Mouse (Mus musculus) adrenal gland, adult 8-10 months (tissue): ENCODE measurements at regions not wholly inside any gene's neighbourhood (a gene's known extent, or its start where the extent isn't known, plus 50 kb on each side); places are given as distances from the start of the nearest gene placed in this dataset.
"Not testable (repeated sequence)": the region's sequence is repeated elsewhere in the genome, so short reads cannot be mapped to it uniquely, and the experiment has no call there.

Experiments
- DNase-seq: peaks from one replicate; pipeline ENCODE4 v3.0.0; 2022

DNA sequence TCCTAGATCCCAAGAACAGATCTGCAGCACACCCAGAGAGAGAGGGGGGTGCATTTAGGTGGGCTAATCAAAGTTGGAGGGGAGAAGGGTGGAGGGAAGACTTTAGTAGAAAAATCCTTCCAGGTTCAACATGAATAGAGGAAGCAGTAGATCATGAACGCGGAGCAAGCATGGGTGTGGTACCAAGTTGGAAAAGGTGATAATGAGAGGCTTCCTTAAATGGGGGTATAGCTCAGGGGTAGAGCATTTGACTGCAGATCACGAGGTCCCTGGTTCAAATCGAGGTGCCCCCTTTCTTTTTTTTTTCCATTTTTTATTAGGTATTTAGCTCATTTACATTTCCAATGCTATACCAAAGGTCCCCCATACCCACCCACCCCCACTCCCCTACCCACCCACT lies 54.0 kb upstream of the Krba1 start:
- DNase-seq: not testable (repeated sequence)

DNA sequence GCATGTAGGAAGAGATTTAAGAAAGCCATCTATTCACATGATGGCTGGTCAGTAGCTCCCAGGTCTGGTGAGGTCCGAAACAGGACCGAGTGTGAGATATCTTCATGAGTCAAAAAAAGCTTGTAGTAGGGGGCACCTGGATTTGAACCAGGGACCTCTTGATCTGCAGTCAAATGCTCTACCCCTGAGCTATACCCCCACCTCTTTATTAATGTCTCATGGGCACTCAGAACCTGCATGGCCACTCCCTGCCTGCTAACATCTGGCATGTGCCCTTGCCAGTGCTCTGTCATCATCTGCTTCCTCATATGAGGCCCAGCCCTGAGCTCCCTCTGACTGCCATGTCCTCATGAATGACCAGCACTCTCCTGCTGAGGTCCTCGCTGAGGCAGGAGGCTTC lies 58.4 kb upstream of the Krba1 start:
- DNase-seq: not testable (repeated sequence)

DNA sequence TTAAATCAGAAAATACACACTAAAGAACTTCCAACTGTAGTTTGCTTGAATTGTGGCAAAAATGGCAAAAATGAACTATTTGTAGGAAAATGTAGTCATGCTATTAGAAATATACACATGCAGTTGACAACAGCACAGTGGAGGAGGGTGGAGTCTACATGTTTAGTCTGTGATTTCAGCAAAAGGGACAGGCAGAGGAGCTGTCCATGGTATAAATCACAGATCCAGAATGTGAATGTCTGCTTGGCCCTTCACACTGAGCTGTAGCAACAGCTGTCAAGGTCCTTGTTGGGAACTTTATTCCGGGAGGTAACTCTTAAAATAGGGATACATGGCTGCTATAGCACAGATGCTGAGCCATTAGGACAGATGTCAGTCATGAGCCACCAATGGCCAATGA lies 107.4 kb upstream of the Krba1 start:
- no peak for DNase-seq

DNA sequence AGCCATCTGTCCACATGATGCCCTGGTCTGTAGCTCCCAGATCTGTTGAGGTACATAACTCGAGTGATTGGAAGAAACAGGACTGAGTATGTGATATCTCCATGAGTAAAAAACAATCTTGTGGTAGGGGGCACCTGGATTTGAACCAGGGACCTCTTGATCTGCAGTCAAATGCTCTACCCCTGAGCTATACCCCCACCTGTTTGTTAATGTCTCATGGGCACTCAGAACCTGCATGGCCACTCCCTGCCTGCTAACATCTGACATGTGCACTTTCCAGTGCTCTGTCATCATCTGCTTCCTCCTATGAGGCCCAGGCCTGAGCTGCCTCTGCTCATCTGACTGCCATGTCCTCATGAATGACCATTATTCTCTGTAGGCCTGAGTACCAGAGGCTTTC lies 115.7 kb upstream of the Krba1 start:
- not testable (repeated sequence) for DNase-seq

DNA sequence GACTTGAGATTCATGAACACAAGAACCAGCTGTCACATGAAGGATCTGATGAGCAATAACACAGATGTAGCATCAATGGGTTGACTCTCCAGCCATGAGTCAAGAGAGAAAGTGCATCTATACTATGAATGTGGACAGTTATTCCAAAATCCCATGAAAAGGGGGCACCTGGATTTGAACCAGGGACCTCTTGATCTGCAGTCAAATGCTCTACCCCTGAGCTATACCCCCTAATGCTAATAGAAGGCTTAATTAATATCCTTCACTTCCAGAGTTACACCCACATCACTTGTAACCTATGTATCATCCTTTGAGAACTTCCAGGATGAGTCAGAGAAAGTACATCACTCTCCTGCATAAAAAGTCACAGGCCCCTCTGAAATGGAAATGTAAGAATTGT lies 133.8 kb upstream of the Krba1 start:
- DNase-seq: not testable (repeated sequence)

DNA sequence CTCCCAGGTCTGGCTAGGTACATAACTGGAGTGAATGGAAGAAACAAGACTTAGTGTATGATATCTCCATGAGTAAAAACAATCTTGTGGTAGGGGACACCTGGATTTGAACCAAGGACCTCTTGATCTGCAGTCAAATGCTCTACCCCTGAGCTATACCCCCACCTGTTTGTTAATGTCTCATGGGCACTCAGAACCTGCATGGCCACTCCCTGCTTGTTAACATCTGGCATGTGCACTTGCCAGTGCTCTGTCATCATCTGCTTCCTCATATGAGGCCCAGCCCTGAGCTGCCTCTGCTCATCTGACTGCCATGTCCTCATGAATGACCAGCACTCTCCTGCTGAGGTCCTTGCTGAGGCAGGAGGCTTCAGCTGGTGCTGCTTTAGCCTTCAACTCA lies 142.4 kb upstream of the Krba1 start:
- not testable (repeated sequence) for DNase-seq

DNA sequence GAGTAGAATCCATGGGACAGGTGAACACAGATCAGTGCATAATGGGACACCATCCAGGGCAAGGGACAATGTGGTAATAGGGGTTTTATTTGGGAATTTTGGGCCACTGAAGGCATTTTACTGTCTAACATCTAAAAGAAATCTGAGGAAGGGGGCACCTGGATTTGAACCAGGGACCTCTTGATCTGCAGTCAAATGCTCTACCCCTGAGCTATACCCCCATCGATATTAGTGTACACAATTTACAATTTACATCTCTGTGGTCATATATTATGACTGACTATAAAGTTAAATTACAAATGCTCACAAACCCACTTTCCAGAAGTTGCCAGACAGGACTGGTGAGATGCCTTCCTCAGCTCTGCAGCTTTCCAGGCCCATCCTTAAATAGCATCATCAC lies 143.4 kb upstream of the Krba1 start:
- DNase-seq: no peak

DNA sequence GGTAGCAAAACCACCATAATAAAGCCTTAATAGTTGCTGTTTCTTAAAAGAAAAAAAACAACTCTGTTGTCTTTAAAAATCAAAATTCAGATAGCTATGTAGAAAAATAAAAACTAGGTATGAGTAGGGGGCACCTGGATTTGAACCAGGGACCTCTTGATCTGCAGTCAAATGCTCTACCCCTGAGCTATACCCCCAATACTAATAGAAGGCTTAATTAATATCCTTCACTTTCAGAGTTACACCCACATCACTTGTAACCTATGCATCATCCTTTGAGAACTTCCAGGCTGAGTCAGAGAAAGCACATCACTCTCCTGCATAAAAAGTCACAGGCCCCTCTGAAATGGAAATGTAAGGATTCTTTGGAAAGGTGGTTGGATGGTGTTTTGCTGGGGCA lies 151.2 kb upstream of the Krba1 start:
- not testable (repeated sequence) for DNase-seq

DNA sequence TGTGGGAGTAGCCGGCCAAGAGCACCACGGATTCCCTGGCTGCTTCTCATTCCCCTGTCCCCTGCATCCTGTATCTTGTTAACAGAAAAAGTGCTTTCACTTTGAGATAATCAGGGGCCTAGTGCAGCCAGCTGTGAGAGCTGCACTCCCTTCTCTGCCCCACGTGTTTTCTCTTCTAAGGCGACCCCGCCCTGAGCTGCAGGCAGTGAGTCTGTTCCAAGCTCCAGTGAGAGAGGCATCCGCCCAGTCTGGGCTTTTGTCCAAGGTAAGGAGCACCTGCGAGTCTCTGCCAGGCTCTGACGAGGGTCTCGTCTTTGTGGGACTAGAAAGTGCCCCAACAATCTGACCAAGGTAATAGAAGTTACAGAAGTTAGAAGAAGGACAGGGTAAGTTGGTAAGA lies 141.0 kb upstream of the Zfp746 start:
- no peak for DNase-seq

DNA sequence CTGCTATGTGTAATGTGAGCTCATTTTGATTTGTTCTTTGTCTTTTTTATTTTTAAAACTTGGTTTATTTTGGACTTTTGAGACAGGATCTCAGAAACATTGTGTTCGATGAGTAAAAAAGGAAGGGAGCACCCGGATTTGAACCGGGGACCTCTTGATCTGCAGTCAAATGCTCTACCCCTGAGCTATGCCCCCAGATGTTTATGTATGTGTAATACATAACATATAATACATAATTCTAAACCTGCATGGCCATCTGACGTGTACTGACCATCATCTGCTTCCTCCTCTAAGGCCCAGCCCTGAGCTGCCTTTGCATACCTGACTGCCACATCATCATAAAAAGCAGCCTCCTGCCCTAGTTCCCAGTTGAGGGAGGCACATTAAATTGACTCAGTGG lies 137.8 kb upstream of the Zfp746 start:
- DNase-seq: no peak

DNA sequence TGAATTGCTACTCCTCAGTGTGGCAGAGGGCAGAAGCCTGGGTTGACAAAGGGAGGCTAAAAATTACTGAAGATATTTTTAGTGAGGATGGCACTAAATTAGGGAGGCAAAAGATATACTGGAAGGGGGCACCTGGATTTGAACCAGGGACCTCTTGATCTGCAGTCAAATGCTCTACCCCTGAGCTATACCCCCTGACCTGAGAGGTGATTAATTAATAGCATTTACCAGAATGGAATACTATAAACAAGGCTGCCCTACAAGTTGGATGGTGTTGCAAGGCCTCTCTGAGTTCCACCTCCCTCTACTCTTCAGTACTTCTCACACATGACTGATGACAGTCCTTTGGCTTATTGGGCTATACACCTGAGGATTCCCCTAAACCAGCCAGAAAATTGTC lies 136.6 kb upstream of the Zfp746 start:
- DNase-seq: no peak

DNA sequence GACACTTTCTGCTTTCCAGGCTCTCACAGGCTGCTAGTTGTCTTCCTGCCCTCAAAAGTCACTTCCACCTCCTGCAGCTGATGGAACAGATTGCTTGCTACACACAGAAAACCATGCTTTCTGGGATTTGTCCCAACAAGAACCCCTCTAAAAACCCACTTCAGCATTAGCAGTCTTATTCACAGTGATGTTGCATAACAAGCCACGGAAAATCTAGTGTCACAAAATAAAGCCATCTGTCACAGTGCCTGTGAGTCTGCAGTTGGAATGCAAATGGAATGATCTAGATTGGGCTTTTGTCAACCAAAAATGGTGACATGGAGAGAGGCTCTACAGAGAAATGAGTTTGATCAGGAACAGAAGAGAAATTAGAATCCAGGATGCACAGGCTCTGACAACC lies 135.4 kb upstream of the Zfp746 start:
- DNase-seq: not testable (repeated sequence)

DNA sequence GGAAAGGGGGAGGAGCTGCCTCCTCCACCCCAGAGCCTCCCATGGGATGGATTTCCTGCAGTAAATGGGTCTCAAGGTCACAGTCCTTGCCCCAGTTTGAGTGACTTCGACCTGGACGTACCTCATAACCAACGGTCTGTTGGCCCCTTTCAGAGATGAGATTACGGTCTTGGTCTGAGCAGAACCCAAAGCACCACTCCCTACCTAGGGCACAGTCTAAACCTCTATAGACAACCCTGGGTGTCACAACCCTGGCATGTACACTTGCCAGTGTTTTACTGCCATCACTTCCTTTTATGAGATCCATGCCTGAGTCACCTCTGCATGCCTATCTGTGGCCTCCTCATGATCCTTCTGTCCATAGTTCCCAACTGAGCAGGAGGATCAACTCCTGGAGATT lies 128.8 kb upstream of the Zfp746 start:
- DNase-seq: no peak

DNA sequence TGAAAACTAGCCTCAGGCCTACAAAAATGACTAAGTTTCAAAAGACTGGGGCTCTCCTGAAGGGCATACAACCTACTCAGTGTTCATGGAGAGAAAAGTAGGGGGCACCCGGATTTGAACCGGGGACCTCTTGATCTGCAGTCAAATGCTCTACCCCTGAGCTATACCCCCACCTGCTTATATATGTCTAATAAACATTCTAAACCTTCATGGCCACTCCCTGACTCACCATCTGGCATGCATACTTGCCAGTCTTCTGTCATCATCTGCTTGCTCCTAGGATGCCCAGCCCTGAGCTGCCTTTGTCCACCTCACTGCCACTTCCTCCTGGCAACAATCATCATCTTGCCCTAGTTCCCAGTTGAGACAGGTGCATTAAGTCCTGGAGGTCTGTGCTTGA lies 123.3 kb upstream of the Zfp746 start:
- no peak for DNase-seq

DNA sequence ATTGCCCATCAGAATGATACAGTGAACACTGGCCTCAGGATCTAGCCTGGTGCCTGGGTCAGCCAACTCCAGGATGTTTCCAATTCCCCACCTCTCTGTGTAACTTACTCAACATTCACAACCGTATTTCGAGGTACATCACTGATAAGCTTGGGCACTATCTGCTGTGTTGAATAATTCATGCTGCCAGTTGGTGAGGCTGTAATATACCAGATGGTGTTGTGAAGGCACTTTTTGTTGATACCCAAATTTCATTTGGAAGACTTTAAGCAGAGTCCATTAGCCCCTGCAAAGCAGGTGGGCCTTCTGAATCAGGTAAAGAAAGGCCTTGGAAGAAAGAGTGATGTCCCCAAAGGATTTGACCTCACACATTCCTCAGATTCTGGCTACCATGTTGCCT lies 122.7 kb upstream of the Zfp746 start:
- DNase-seq: no peak

DNA sequence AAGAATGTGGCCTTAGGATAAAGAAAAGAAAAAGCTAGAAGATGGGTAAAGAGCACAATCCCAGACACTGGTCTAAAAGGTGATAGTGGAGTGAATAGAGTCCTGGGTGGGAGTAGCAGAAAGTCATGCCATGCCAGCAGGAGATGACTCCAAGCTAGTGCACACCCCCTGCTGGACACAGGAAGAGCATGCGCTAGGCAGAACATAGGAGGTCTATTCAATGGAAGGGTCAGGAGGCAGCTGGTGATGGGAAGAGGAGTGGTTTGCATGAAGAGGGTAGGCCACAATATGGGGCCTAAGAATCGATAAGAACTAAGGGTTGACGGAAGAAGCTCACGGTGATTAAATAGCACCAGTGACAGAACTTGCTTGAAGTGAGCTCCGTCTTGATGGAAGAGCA lies 119.3 kb upstream of the Zfp746 start:
- no peak for DNase-seq

DNA sequence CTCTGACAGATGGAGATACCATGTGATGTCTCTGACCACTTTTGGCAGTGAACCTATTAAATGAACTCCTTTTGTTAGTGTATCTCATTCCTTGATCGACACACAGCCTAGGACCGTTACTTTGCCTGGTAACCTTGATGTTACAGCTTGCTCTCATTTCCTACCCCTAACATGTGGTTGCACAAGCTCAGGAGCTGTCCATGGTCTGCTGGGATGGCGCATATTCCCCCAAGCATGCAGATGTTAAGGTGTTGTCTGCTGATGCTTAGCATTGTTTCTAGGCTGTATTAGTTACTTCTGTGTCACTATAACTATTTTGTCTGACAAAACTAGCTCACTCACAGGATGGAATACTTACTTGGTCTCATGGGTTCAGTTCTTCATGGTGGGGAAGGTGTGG lies 113.6 kb upstream of the Zfp746 start:
- no peak for DNase-seq

DNA sequence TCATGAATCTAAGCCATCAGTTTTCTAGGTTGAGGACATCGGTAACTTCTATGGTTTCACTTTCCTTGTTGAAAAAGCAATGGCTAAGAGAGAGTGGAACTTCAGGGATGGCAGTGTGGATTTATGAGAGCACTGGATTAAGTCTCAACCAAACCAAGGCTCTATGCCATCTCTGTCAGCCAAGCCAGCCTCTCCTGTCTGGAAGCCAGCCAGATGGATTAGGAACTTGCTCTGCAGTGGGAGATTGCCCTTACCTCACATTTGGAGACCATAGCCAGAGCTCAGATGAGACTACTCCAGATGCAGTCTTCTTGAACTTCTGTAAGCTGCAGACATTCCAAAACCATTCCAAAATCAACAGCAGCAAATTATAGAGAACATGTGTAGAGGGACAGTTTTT lies 112.4 kb upstream of the Zfp746 start:
- DNase-seq: no peak

DNA sequence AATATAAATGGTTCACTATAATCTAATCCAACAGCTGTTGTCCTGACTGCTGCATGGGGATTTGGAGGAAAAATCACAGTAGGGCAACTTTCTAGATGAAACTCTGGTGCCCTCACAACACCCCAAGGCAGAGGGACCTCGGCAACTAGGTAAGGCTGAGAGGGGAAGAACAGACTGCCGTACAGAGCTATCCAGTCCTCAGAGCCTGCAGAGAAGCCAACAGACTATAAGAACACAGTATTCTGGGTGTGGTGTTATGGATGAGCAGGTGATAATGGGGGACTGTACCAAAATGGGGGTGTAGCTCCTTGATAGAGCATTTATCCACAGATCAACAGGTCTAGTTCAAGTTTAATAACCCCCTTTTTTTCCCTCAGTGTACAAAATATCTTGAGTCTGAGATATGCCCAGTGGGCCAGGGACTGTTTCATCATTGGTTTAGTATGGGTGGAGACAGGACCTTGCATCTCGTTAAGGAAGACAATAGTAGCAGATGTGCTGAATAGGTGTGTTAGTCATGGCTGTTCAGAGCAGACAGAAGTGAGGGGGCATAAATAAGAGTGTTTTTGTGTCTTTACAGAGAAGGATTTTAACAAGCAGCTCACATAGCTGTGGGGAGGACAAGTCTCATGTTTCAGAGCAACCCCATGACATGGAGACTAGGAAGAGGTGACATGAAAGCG lies 111.4 kb upstream of the Zfp746 start:
- DNase-seq: no peak

DNA sequence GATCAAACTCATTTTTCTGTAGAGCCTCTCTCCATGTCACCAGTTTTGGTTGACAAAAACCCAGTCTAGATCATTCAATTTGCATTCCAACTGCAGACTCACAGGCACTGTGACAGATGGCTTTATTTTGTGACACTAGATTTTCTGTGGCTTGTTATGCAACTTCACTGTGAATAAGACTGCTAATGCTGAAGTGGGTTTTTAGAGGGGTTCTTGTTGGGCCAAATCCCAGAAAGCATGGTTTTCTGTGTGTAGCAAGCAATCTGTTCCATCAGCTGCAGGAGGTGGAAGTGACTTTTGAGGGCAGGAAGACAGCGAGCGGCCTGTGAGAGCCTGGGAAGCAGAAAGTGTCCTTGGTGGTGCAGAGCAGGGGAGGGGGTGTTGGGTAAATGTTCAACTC lies 102.0 kb upstream of the Zfp746 start:
- DNase-seq: not testable (repeated sequence)

DNA sequence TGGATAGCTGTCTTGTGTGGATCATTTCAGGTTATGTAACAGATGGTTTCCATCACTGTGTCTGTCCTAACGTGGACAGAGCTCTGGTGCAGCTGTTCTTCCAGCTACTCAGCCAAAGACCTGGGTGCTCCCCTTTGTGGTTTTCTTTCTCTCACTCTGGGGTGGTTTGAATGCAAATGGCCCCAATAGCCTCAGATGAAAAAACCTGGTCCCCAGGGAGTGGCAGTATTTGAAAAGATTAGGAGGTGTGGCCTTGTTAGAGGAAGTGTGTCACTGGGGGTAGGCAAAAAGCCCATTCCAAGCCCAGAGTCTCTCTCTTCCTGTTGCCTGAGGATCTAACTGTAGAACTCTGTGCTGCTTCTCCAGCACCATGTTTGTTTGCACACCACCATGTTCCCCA lies 98.9 kb upstream of the Zfp746 start:
- no peak for DNase-seq

DNA sequence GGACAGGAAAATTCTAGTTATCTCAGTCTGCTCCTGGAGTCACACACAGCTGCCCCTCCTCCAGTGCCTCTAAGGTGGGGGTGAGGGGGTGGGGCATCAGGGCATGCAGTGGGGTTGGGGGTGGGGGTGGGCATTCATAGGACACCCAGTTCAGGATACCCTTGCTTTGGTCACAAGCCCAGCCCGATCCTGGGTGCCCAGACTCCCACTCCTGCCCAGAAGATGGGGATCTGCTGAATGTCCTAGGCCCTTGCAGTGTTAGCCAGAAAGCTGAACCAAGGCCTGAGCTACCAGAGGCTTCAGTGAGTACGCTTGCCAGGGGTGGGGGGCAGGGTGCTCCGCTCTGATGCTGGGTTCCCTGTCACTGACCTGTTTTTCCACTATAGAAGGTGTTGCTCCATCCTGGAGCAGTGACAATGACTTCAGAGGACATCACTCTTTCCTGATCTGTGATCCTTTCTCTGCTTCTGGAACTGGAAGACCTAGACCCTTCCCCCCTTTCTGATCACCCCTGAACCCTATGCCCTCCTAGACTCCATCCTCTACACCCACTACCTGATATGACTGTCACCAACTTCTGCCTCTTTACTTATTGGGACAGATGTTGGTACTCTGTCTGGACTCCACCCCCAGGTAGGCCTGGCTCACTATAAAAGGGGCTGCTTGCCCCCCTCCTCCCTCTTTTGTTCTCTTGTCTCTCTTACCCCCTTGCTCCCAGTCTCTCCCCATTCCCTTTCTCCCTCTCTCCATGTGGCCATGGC lies 92.1 kb upstream of the Zfp746 start:
- no peak for DNase-seq

DNA sequence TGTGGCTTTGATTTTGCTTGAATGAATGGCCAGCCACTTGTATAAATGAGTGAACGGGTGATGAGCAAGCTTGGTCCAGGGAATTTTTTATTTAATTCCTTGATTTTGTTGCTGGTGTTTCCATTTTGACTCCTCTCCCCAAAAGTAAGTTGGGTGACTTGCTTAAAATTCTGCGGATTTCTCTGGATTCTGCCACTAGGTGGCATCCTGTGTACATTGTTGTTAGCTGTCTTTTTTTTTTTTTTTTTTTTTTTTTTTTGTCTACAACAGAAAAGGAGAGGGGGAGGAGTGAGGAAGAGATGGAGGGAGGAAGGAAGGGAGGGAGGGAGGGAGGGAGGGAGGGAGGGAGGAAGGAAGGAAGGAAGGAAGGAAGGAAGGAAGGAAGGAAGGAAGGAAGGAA lies 91.5 kb upstream of the Zfp746 start:
- DNase-seq: peak; percentile 22

DNA sequence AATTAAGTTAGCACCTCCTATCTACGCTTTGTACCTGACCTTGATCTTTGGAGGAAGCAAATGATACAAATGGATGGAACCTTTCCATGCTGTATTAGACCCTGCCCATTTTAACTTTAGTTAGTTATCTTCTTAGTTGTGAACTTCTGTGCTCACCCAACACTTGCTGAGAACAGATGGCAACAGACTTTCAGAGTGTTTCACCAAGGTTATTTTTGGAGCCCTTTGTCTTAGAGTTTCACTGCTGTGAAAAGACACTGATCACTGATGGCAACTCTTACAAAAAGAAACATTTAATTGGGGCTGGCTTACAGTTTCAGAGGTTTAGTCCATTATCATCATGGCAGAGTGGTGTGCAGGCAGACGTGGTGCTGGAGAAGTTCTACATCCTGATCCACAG lies 88.8 kb upstream of the Zfp746 start:
- no peak for DNase-seq

DNA sequence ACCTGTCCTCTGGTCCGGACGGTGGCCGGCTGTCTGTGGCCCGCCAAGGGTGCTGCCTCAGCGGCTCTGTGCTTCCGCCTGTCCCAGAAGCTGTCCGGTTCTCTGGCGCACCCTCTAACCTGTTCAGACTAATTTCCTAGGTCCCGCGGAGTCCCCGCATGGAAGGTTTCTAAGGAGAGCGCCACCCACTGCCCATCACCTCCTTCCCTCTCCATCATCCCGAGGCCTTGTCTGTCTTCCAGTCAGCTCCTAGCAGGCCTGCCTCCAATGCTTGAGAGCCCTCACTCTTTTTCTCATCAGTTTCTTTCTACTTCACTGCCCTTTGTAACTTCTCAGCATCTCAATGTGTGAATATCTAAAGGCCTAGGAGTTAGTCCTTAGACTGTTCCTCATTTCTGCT lies 86.4 kb upstream of the Zfp746 start:
- DNase-seq: not testable (repeated sequence)
